Mouse (Mus musculus): Measurements from ENCODE around the gene Mpdz. TPM values are rescaled to one million over a fixed set of nuclear protein-coding genes. Genes with fewer than 3 reads are reported as not detected.

Gene Mpdz
- polyA plus RNA-seq, 1 experiment from 2014 or later: 47.0 TPM

DNA sequence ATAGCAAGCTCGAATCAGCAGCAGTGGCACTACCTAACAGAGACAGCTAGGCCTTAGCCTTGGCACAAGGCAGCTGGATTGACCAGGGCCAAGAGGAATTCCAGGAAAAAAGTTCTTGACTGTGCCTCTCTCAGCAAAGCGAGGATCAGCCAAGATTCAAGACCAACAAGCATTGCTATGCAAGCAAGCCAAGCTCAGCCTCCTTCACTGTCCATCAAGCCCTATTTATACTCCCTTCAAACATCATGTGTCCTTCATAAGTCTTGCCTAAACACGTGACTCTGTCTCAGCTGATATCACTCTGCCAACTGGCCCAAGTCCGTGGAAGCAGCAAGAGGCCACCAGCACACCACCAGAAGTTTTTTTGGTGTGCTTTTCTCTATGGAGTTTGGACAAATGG, 6.8 kb upstream of the Mpdz start:
- Histone ChIP-seq H3K36me3 (no peaks in the 10 kb centered on the region), H3K4me2 (no peak overlapping the region), H3K4me3 (replicated peaks) (no peak overlapping the region), H3K27ac (no peak overlapping the region), H3K4me1 (replicated peaks) (no peaks in the 10 kb centered on the region), H3K9me3 (no peaks in the 10 kb centered on the region), H3K9ac (replicated peaks) (no peak overlapping the region), H3K27me3 (no peaks in the 10 kb centered on the region)
- 88% methylated on average over 4 of the region's 4 CpGs for WGBS
- no peak for ATAC-seq (ENCODE audit: insufficient number of reproducible peaks, insufficient read depth, low FRiP score, low TSS enrichment, low read depth)

DNA sequence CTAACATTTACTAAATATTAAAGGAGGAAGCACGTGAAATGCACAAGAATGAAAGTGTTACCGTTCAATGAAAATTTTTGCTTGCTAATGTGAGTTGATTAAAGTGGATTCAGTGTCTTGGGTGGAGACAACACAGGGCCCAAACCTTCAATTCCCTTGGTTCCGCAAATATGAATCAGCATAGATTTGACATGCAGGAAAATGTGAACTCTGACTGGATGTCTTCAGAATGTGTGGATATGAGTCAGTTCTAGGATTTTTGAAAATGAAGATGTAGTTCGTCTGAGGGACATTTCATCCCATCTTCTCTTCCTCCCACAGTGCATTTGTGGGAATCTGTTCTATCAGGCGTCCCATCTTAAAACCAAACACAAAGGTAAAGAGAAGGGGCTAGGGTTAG, 951 bp upstream of the Mpdz start:
- H3K4me2 ChIP-seq: no peak overlapping the region
- no peak overlapping the region for H3K4me3 ChIP-seq (replicated peaks)
- 0 out of 2 replicates have a peak, but pooled peaks cover 3% of the 10 kb centered on the region for H3K27me3 ChIP-seq
- peaks cover 3% of the 10 kb centered on the region for H3K4me1 ChIP-seq (replicated peaks)
- H3K27ac ChIP-seq: no peak overlapping the region
- ATAC-seq (ENCODE audit: insufficient number of reproducible peaks, insufficient read depth, low FRiP score, low TSS enrichment, low read depth): no peak
- H3K9me3 ChIP-seq: no peaks in the 10 kb centered on the region
- WGBS: 87% methylated on average over 5 of the region's 5 CpGs
- H3K36me3 ChIP-seq: no peaks in the 10 kb centered on the region
- H3K9ac ChIP-seq (replicated peaks): no peak overlapping the region

DNA sequence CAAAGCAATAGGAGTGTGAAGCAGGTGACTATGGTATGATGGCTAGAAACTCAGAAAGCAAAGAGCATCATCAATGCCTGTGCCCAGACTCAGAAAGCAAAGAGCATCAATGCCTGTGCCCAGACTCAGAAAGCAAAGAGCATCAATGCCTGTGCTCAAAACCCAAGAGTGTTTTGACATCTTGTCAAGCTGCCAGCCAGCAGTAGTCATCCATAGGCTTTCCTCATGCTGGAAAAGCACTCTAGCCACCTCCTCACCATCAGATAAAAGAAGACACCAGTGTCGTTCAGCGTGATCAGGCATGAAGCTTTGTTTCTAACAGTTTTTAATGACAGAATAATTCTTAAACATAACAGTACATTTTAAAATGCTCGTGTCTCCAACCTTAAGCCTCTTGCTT, 8.7 kb downstream of the Mpdz start:
- Histone ChIP-seq H3K27me3 (no peaks in the 10 kb centered on the region), H3K36me3 (no peaks in the 10 kb centered on the region), H3K4me1 (replicated peaks) (no peaks in the 10 kb centered on the region), H3K27ac (no peak overlapping the region), H3K9ac (replicated peaks) (no peak overlapping the region), H3K4me3 (replicated peaks) (no peak overlapping the region), H3K4me2 (no peak overlapping the region), H3K9me3 (no peaks in the 10 kb centered on the region)
- ATAC-seq (ENCODE audit: insufficient number of reproducible peaks, insufficient read depth, low FRiP score, low TSS enrichment, low read depth): no peak
- 90% methylated on average over 3 of the region's 3 CpGs for WGBS

- H3K36me3 ChIP-seq: no peaks in the 10 kb centered on the region
- 91% methylated on average over 4 of the region's 4 CpGs for WGBS
Observed at GRCm38 (mm10) chr4:81430826-81431225, 11.8 kb downstream of the Mpdz start.

DNA sequence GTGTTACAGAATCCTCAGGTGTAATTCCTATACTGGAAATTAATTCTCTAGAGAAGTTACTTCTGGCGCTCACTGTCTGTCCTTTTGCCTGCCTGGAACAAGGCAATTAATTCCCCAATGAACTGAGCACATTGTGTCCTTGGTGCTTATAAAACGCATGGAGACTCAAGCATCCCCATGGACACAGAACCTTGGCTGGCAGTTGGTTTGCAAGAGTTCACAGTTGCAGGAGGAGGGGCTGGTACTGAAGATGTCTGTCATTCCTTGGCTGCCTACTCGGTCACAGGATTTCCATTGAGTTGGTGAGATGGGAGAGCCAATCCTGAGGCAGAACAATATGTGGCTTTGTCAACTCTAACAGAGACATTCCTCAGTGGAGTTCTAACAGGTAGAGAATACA, 12.5 kb downstream of the Mpdz start:
- ATAC-seq (ENCODE audit: insufficient number of reproducible peaks, insufficient read depth, low FRiP score, low TSS enrichment, low read depth): no peak
- H3K9me3 ChIP-seq: no peaks in the 10 kb centered on the region
- H3K36me3 ChIP-seq: no peaks in the 10 kb centered on the region
- no peak overlapping the region for H3K9ac ChIP-seq (replicated peaks)
- no peak overlapping the region for H3K4me3 ChIP-seq (replicated peaks)
- 83% methylated on average over 3 of the region's 3 CpGs for WGBS
- H3K4me1 ChIP-seq (replicated peaks): no peaks in the 10 kb centered on the region
- H3K27ac ChIP-seq: no peak overlapping the region
- no peaks in the 10 kb centered on the region for H3K27me3 ChIP-seq
- H3K4me2 ChIP-seq: no peak overlapping the region

More at GRCm38 (mm10) chr4:81430826-81431225, 11.8 kb downstream of the Mpdz start:
- Histone ChIP-seq H3K27me3 (no peaks in the 10 kb centered on the region), H3K4me2 (no peak overlapping the region), H3K4me3 (replicated peaks) (no peak overlapping the region), H3K9ac (replicated peaks) (no peak overlapping the region), H3K4me1 (replicated peaks) (no peaks in the 10 kb centered on the region), H3K9me3 (no peaks in the 10 kb centered on the region), H3K27ac (no peak overlapping the region)
- no peak for ATAC-seq (ENCODE audit: insufficient number of reproducible peaks, insufficient read depth, low FRiP score, low TSS enrichment, low read depth)

GRCm38 (mm10) chr4:81429670-81430069, 12.9 kb downstream of the Mpdz start:
- Histone ChIP-seq H3K36me3 (no peaks in the 10 kb centered on the region), H3K4me1 (replicated peaks) (no peaks in the 10 kb centered on the region), H3K27ac (no peak overlapping the region), H3K27me3 (no peaks in the 10 kb centered on the region), H3K9me3 (no peaks in the 10 kb centered on the region), H3K4me3 (replicated peaks) (no peak overlapping the region), H3K4me2 (no peak overlapping the region), H3K9ac (replicated peaks) (no peak overlapping the region)
- no peak for ATAC-seq (ENCODE audit: insufficient number of reproducible peaks, insufficient read depth, low FRiP score, low TSS enrichment, low read depth)
- WGBS: 80% methylated on average over 2 of the region's 2 CpGs

DNA sequence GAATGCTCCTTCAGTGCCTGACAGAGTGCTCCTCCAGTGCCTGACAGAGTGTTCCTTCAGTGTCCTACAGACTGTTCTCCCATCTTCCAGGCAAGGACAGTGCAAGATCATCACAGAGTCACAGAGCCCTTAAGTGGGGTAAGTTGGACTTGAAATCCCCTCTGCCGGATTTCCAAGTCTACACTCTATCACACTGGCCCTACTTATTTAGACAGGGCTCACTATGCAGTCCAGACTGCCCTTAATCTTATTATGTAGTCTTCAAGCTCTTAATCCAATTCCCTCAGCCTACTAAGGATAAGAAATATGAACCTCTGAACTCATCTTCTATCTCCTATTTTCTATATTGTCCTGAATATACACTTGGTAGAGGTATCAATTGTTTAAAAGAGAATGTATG, 19.1 kb downstream of the Mpdz start:
- no peak for ATAC-seq (ENCODE audit: insufficient number of reproducible peaks, insufficient read depth, low FRiP score, low TSS enrichment, low read depth)
- H3K27ac ChIP-seq: no peak overlapping the region
- H3K9me3 ChIP-seq: no peaks in the 10 kb centered on the region
- H3K9ac ChIP-seq (replicated peaks): no peak overlapping the region
- peaks cover 3% of the 10 kb centered on the region; the same call in 1 of the 2 replicates for H3K36me3 ChIP-seq
- H3K4me1 ChIP-seq (replicated peaks): no peaks in the 10 kb centered on the region
- H3K4me3 ChIP-seq (replicated peaks): no peak overlapping the region
- WGBS: 79% methylated on average over 1 of the region's 1 CpGs
- H3K27me3 ChIP-seq: no peaks in the 10 kb centered on the region
- no peak overlapping the region for H3K4me2 ChIP-seq

- 84% methylated on average over 2 of the region's 2 CpGs for WGBS
- Histone ChIP-seq H3K27ac (no peak overlapping the region), H3K36me3 (peaks cover 7% of the 10 kb centered on the region; the same call in 1 of the 2 replicates), H3K4me3 (replicated peaks) (no peak overlapping the region), H3K4me1 (replicated peaks) (no peaks in the 10 kb centered on the region), H3K9ac (replicated peaks) (no peak overlapping the region), H3K9me3 (no peaks in the 10 kb centered on the region), H3K27me3 (no peaks in the 10 kb centered on the region), H3K4me2 (no peak overlapping the region)
- ATAC-seq (ENCODE audit: insufficient number of reproducible peaks, insufficient read depth, low FRiP score, low TSS enrichment, low read depth): no peak
Observed at GRCm38 (mm10) chr4:81421621-81422020, 21.0 kb downstream of the Mpdz start.

- Histone ChIP-seq H3K9ac (replicated peaks) (no peak overlapping the region), H3K27me3 (no peaks in the 10 kb centered on the region), H3K4me2 (no peak overlapping the region), H3K9me3 (no peaks in the 10 kb centered on the region), H3K4me1 (replicated peaks) (no peaks in the 10 kb centered on the region), H3K27ac (no peak overlapping the region), H3K4me3 (replicated peaks) (no peak overlapping the region), H3K36me3 (peaks cover 7% of the 10 kb centered on the region; the same call in 1 of the 2 replicates)
- 91% methylated on average over 10 of the region's 10 CpGs for WGBS
- no peak for ATAC-seq (ENCODE audit: insufficient number of reproducible peaks, insufficient read depth, low FRiP score, low TSS enrichment, low read depth)
Observed at GRCm38 (mm10) chr4:81415324-81416026, 27.1 kb downstream of the Mpdz start.

GRCm38 (mm10) chr4:81414684-81415323, 27.8 kb downstream of the Mpdz start:
- no peaks in the 10 kb centered on the region for H3K9me3 ChIP-seq
- peaks cover 7% of the 10 kb centered on the region; the same call in 1 of the 2 replicates for H3K36me3 ChIP-seq
- no peaks in the 10 kb centered on the region for H3K4me1 ChIP-seq (replicated peaks)
- no peak overlapping the region for H3K4me2 ChIP-seq
- H3K27ac ChIP-seq: no peak overlapping the region
- H3K9ac ChIP-seq (replicated peaks): no peak overlapping the region
- H3K4me3 ChIP-seq (replicated peaks): no peak overlapping the region
- no peaks in the 10 kb centered on the region for H3K27me3 ChIP-seq
- WGBS: 91% methylated on average over 8 of the region's 8 CpGs
- no peak for ATAC-seq (ENCODE audit: insufficient number of reproducible peaks, insufficient read depth, low FRiP score, low TSS enrichment, low read depth)

DNA sequence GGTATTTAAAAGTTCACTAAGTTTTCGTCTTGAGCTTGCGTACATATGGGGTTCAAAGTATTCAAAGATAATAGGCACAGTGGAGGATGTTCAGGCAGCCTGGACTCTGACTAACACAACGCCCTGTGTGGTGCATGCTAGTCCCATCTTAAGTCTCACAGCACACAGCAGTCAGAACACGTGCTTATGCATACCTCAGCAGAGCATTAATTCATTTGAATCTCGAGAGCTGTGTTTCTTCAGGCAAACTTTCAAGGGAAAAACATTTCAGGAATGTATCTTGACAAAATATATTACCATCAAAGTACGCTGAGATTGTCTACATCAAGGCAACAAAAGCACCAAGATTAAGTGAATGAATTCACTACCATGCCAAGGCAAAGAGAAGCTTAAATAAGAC, 45.7 kb downstream of the Mpdz start:
- no peaks in the 10 kb centered on the region for H3K9me3 ChIP-seq
- 82% methylated on average over 6 of the region's 6 CpGs for WGBS
- no peak for ATAC-seq (ENCODE audit: insufficient number of reproducible peaks, insufficient read depth, low FRiP score, low TSS enrichment, low read depth)
- no peak overlapping the region for H3K4me2 ChIP-seq
- no peak overlapping the region for H3K9ac ChIP-seq (replicated peaks)
- H3K36me3 ChIP-seq: peaks cover 11% of the 10 kb centered on the region
- no peak overlapping the region for H3K27ac ChIP-seq
- H3K27me3 ChIP-seq: no peaks in the 10 kb centered on the region
- no peak overlapping the region for H3K4me3 ChIP-seq (replicated peaks)
- H3K4me1 ChIP-seq (replicated peaks): no peaks in the 10 kb centered on the region

DNA sequence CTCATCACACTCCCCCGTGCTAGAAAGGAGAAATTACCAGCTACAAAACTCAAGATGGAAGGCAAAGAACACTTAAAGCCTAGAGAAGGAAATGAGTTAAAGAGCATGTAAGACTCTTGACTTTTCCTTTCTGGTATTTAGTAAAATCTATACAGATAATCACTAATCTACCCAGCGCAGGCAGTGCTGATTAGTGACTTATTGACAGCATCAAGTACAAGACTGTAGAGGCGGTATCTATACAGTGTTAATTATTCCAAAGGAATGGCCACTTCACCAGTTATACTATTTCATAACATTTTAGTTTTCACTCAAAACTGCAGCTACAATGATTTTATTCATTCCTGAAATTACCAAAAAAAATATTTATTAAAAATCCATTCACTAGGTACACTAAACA, 49.7 kb downstream of the Mpdz start:
- Histone ChIP-seq H3K4me1 (replicated peaks) (peaks cover 7% of the 10 kb centered on the region), H3K4me3 (replicated peaks) (no peak overlapping the region), H3K4me2 (no peak overlapping the region), H3K27ac (no peak overlapping the region), H3K36me3 (peaks cover 11% of the 10 kb centered on the region), H3K9ac (replicated peaks) (no peak overlapping the region), H3K9me3 (no peaks in the 10 kb centered on the region), H3K27me3 (no peaks in the 10 kb centered on the region)
- ATAC-seq (ENCODE audit: insufficient number of reproducible peaks, insufficient read depth, low FRiP score, low TSS enrichment, low read depth): no peak
- 93% methylated on average over 3 of the region's 3 CpGs for WGBS

Data from limb, embryonic 12.5 days (tissue).